Mouse (Mus musculus) lung, postnatal 10 days (tissue): ENCODE results near the gene Lexm.
A peak's percentile ranks its signal among the peaks of the same experiment; 100 is the strongest.

Source experiments
- DNase-seq: peaks from one replicate; pipeline ENCODE4 v3.0.0; 2021

Lexm gene

DNA sequence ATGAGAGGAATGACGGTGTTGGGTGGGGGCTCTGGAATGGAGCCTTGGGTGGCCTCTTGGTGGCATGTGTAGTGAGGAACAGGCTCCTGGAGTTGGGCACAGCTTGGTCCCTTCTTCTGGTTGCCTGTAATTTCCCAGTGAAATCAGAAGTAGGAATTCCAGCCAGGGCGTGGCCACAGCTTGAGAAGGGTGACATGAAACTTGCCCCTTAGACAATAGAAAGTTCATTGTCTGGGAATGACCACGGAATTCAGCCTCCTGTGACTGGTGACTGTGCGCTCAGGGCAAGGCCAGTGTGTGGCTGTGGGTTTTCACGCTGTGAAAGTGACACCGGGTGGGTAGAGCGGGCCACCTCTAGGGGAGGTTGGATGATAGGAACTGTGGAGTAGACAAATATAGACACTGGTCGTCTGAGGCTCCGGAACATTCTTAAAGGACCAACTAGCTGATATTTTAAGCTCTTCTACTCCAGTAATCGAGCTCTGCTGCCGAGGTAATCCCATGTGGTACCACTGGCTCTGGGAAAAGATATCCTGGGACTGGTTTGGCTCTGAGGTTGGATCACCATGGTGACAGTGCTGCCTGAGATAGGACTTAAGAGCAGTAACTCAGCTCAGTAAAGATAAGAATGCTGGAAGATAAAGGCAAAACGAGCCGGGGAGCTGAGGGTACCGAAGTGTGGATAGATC, 35.7 kb downstream of the Lexm start:
- DNase-seq: no peak

DNA sequence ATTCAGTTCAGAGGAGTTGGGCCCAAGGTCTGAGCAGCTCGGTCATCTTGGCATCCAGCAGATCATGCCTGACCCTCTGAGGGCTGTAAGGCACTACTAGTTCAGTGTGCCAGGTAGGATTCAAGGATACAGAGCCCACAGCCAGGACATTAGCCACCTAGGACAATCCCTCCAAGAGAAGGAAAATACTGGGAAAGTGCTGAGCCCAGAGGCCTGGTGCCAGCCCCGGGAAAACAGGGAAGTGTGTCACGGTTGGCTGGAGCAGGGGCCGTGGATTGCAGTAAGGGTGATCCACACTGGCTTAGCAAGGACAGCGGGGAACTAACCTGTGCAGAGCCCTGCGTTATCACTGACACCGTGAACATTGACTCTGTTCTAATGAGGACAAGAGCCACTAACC, 39.5 kb downstream of the Lexm start:
- no peak for DNase-seq

DNA sequence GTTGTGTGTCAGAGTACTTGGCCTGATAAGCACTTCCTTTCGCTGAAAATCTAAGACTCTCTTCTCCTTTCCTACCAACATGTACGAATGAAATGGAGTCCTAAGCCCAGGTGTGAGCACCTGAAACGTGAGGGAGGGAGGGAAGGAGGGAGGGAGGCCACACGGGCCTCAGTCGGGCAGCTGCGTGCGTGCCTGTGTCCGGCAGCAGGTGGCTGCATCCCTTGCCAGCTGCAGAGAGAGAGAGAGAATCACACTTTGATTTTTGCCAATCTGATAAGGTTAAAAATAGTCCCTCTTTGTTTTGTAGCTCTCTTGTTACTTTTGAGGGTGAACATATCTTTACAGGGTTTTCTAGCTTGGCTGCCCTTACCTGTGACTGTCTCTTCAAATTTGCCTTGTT, 42.0 kb downstream of the Lexm start:
- DNase-seq: no peak

DNA sequence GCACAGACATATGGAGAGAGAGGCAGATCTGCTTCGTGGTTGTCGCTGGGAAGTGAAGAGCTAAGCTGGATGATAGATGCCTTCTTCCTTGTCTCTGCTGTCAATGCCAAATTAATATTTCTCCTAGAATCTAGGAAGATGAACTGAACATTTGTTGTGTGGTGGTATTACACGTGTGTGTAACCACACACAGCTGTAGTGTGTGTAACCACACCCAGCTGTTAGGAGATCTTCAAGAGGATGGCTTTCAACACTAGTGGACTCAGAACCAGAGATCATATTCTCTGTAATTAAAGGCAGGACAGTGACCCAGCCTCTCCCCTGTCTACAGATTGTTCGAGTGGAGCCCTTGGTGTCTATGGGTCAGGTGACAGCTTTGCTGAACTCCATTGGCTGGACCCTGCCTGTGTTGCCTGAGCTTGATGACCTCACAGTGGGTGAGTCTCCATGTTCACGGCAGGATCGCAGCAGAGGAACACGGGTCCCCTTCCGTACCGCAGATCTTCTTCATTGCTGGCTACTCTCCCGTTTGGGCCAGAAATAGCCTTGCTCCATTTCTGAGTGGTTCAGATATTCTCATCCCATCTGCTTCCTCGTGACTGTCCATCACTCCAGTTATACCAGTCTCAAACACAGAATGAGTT, 45.8 kb downstream of the Lexm start:
- DNase-seq: no peak

DNA sequence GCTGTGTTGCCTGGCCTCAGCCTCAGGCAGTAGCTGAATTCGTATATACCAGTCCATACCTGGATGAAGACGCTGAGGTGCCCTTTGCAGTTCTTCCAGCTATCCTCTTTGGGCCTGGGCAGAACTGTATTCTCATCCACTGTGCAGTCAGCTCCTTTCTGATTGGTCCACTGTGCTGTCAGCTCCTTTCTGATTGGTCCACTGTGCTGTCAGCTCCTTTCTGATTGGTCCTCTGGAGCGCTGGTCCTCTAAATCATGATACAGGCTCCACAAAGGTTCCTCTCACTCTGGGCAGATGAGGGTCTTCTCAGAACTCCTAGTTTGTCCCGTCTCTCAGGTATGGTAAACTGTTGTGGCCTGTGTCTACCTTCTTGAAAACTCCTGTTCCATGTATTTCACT, 47.4 kb downstream of the Lexm start:
- no peak for DNase-seq

DNA sequence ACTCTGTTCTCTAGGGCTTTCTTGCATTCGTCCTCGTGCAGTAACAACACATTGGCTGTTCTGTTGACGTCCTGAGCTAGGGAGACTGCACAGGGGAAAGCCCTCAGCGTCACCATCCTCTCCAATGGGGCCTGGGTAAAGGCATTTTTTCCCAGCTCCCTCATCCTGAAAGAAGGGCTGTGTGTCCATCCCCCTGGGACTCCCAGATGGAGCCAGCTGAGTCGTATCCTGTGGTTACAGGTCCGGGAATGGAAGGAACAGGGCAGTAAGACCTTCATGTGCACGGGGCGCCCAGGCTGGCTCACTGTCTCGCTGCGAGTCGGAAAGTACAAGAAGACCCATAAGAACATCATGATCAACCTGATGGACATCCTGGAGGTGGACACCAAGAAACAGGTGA, 52.9 kb downstream of the Lexm start:
- DNase-seq: no peak

DNA sequence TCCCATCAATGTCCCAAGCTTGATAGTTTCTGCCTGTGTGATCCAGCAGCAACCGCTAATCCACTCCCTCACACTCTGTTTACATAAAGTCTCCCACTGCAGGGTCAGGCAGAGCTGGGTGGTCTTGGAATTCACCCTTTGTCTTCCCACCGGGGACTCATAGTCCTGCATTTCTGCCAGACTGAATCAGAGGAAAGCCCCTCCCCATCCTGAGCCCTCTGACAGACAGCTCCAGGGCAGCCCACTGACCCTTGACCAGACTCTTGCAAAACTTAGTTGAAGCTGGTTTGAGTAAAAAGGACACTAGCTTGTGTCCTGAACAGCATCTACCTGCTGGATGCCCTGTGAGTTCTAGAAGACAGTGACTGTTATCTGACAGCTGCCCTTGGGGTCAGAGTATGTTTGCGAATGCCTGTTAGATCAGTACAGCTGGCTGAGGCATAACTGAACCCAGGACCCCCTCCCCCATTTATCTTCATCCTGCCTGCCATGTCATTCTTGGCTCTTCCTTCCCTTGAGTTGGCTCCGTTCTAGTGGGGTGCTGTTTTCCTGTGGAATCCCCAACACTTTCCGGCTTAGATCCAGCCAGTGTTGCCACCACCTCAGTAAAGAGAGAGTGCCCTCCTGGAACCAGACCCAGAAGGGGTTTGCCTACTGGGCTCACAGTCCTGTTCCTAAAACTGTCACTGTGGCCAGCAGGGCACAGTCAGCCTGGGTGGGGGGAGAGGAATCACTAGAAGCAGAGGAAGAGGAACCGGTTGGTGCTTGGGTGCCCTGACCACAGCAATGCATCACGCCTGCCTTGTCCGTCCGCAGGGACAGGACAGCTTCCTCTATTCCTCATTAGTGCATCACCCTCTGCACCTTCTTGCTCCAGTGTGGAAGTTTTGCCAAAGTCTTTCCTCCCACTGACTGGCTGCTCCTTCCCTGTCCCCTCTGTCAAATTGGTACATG, 53.9 kb downstream of the Lexm start:
- no peak for DNase-seq

DNA sequence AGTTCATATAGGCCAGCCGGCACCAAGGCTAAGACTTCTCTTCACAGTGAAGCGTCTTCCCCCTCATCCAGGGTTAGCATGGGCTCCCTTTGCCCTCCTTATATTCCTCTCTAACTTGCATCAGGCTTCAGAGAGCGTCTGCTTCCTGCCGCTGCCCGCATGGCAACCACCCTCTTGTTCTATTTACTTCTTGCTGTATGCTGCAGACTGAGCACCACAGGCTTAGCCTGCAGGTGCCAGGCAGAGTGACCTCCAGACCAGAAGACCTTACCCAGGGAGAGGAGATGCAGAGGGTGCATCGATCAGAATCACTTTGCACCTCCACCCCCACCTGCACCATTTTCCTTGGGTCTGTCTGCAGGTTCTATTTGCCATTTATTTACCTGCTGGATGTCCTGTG, 55.0 kb downstream of the Lexm start:
- no peak for DNase-seq

DNA sequence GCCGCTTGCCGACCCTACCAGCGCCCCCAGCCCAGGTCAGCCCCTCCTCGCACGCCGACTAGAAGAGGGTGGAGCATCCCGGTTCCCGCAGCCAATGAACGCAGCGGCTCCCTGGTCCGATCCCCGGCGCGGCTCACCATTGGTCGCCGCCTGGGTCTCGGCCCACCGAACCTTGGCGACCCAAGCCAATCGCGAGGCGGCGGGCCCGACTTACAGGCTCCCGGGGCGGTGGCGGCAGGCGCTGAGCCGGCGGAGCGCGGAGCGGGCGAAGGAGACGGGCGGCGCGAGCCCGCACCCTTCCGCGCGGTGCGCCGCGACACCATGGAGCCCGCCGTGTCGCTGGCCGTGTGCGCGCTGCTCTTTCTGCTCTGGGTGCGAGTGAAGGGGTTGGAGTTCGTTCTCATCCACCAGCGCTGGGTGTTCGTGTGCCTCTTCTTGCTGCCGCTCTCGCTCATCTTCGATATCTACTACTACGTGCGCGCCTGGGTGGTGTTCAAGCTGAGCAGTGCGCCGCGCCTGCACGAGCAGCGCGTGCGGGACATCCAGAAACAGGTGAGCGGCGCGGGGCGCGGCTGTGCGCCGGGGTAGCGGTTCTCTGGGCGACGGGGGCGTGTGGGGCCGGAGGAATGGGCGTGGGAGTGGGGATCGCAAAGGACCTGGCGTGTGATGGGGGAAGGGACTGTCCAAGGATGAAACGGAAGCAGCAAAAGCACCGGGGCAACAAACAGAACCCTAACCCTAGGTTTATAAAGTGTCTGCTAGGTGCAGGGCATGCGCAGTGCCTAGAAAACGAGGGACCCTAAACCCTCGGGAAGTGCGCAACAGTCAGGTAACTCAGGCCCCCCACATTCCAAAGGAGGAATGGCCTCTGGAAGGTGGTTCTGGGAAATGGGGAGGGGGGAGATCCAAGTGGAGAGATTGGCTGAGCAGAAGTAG, 55.9 kb downstream of the Lexm start, which contains the start of gene Dhcr24:
TSS of gene Dhcr24 (plus strand) at position 193 of the 936 bp plus-strand sequence.
- DNase-seq: peak; percentile 93

DNA sequence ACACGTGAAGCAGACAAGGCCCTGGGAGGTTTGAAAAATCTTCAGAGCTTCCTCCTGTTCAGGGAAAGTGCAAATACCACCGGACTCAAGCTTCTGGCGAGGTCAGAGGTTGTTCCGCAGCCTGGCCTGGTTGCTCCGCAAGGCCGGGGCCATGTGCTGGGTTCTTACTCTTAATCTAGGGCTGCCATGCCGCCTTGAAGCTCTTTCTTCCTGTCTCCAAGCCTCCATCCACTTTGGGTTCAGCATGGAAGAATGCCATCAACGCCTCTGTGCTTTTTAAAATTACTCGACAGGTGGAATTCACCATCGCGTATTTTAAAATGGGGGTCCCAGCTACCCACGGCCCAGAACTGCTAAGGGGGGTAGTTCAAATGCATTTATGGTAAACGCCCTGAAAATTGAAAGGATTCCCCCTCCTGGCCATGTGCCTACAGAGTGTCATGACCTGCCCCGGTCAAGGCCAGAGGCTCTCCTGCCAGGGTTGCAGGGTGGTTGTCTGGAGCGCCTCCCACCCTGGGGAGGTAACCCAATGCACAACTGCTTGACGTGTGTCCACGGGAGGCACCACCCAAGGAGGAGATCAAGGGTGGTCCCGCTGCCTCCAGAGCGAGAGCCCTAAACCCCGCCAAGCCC, 56.7 kb downstream of the Lexm start:
- DNase-seq: no peak

DNA sequence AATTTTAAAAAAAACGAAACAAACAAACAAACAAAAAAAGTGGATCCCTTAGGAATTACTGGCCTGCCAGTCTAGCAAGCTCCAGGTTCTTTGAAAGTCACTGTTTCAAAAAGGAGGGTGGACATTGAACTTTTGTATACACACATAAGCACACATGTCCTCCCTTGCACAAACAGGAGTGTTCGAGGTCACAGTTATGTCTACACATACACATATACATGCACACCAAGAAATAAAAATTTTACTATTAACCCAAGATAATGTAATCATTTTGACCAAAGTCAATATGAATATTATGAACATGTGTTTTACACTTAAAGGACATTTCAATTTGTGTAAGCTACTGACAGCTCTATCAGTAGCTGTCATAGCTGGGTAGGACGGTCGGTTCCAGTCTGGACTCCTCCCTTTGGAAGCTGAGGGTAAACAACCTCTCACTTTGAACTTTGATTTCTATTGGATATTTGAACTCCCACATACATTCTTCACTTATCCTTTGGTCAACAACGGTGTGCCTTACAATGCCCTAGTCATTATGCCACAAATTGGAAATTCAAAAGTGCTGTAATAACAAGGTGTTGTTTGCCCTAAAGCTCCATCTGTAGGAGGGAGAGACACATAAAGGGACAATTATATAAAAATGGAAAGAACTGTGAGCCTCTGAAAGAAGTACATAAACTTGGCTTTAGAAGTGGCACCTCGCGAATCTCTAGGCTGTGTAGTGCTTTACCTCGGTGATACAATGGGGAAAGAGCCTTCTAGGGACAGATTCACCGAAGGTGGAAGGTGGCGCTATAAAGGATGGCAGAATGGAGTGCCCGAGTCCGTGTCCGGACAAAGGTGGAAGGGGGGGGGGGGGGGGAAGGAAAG, 57.5 kb downstream of the Lexm start:
- DNase-seq: no peak

DNA sequence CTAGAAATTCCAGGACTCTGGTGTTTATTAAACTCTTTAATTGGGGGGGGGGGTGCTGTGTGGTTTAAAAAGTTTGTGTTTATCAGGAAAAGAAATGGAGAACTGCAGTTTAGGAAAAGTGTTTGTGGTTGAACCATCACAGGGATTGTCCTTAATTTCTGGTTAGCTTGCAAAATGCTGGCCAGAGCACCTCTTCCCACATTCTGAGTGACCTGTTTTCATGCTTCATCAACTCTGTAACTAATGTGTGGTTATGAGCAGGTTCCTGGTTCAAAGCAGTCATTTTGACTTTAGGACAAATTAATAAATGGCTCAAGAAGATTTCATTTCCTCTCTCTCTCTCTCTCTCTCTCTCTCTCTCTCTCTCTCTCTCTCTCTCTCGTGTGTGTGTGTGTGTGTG, 59.1 kb downstream of the Lexm start:
- no peak for DNase-seq

DNA sequence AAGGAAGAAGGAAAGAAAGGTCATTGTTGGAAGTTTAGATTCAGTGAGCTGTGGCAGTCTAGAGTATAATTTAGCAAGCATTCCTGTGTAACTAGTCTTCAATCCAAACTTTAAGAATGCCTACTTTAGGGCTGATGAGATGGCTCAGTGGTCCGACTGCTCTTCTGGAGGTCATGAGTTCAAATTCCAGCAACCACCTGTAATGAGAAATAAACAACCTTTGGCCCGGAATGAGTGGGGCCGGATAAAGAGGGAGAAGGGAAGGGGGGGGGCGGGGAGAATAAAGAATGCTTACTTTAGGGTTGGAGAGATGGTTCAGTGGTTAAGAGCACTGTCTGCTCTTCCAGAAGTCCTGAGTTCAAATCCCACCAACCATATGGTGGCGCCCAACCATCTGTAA, 59.8 kb downstream of the Lexm start:
- DNase-seq: no peak

DNA sequence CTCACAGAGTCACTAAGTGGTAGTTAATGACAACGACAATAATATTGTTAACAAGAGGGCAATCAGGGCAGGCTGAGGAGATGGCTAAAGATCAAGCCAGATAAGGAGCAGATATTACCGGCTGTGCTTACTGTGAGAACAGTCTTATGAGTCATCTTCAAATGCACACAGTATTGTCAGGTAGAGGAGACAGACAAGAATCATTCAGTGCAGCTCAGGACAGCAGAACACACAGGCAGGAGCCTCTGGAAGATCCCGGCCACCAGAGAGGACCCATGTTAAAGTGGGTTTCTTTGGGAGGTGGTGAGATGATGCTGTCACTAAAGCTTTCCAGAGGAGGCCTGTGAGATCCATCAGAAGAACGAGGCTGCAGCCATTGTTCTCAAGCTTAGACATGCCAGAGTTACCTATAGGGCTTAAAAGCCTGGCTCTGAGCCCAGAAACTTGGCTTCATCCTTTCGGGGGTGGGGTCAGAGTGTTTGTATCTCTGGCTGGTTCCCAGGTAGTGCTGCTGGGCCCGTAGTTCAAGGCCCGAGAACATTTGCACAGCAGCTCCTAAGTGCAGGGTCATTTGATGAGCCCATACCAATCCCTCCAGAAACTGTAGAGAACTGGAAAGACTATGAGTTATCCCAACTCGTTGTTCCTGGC, 66.4 kb downstream of the Lexm start:
- no peak for DNase-seq

DNA sequence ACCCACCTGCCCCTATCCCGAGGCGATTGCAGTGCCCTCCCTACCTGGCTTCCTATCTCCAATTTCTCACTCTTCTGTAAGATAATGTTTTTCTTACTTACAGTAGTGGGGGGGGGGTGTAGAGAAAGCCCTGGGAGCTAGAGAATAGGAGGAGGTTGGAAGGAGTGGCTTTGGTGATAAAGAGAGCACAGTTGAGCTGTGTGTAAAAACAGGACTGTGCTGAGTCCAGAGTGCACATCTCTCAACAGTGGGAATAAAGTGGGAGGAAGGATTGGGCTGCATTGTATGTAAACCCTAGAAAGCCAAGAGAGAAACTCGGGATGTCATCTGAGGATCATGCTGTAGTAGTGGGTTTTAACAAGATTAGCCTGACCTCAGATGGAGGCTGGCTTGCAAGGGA, 68.9 kb downstream of the Lexm start:
- no peak for DNase-seq

DNA sequence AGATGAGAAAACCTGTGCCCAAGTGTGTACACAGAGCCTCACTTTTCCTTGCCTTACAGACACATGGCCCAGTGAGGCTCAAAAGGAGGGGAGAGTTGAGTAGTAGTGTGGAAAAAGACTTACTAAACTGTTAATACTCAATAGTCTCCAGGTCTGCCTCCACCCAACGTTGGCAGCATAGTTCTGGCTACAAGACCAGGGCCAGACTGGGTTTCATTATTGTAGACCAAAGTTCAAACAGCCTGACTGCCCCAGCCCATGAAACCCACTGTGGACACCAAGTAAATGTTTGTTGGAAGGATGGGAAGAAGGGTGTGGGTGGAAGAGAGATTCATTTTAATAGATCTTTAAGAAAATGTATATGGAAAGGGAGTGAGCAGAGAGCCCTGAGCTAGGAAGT, 70.1 kb downstream of the Lexm start:
- no peak for DNase-seq

DNA sequence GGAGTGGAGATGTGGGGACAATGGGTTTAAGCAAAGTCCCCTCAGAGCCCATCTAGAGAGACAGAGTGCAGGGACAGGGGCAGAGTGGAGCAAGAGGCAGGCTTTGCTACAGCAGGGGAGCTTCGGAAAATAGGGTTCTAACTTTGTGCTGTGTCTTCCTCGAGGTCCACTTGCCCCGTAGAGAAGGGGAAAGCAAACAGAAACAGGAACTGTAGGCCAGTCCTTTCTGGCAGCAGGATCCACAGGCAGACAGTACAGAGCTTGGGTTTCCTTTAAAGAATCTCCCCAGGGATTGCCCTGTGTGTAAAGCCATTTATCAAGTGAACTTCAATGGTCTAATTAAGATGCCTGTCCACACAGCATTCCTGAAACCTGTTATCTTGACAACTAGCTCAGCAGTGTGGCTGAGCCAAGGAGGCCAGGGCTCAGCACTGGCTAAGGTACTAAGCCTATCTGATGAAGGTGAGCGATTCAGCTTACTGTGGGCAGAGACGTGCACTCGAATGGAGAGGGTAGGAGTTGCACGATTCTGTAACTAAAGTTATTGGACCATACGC, 71.1 kb downstream of the Lexm start:
- DNase-seq: no peak

DNA sequence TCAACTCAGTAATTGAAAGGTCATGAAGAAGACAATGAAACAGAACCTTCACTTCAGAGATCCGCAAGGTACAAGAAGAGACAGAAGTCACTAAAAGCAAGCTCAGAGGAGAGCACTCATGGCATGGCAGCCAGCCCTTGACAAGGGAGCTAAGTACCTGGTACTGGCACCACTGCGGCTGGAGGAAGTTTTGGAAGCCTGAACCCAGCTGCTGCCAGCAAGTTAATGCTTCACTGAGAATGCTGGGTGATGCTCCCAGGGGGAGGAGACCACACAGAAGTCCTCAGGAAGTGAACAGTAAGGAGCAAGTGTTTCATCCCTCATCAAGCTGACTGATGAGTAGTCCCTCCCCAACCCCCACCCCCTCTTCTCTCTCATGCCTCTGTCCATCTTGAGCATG, 74.8 kb downstream of the Lexm start:
- DNase-seq: no peak

DNA sequence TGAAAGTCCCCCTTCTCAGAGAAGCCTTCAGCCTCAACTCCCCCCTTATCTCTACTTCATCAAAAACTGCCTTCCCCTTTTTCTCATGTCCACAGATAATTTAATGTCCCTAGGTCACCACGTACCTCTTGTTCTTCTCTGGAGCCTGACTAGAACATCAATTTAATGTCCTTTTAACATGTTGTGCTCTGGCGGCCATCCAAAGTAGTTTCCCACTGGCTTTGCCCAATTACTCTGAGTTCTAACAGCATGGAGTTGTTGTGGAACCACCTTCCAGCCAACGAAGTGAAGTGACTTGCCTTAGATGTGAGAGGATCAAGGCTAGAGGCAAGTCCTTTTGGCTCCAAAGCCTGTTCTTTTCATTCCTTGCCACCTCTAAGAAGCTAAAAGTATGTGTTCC, 75.5 kb downstream of the Lexm start:
- DNase-seq: no peak
